Mouse (Mus musculus): ENCODE data around the gene Banf2.

The Banf2 gene

GRCm38 (mm10) chr2:144101463-144101961 is 68.7 kb downstream of the Banf2 start:
- no peak for DNase-seq (ENCODE audit: low read depth)

GRCm38 (mm10) chr2:144107374-144107773 is 74.5 kb downstream of the Banf2 start:
- no peak for DNase-seq (ENCODE audit: low read depth)

GRCm38 (mm10) chr2:144107810-144108209 is 75.0 kb downstream of the Banf2 start:
- no peak for DNase-seq (ENCODE audit: low read depth)

GRCm38 (mm10) chr2:144108376-144108775 is 75.5 kb downstream of the Banf2 start:
- no peak for DNase-seq (ENCODE audit: low read depth)

GRCm38 (mm10) chr2:144111966-144112365 is 79.1 kb downstream of the Banf2 start:
- no peak for DNase-seq (ENCODE audit: low read depth)

GRCm38 (mm10) chr2:144112666-144113065 is 79.8 kb downstream of the Banf2 start:
- no peak for DNase-seq (ENCODE audit: low read depth)

GRCm38 (mm10) chr2:144118061-144118460 is 85.2 kb downstream of the Banf2 start:
- DNase-seq (ENCODE audit: low read depth): no peak

- no peak for DNase-seq (ENCODE audit: low read depth)
These were observed 87.4 kb downstream of the Banf2 start for GRCm38 (mm10) chr2:144120186-144120823.

- DNase-seq (ENCODE audit: low read depth): no peak
These were observed 89.2 kb downstream of the Banf2 start for GRCm38 (mm10) chr2:144122068-144122467.

All from induced T-regulatory cell, adult 2 months (primary cell).